Mouse (Mus musculus) cerebellum, adult (tissue): ENCODE data around the gene Eif2b1.
"Not testable (repeated sequence)": the region's sequence is repeated elsewhere in the genome, so short reads cannot be mapped to it uniquely, and the experiment has no call there.

Source experiments
- ATAC-seq: cut with Nextera tagmentation; 2 replicates; pipeline ENCODE4 v1.9.2; 2017; ENCODE audit warnings: mild to moderate bottlenecking, moderate library complexity, mixed read lengths; ENCODE audit not compliant: insufficient number of reproducible peaks, low FRiP score, low TSS enrichment

The Eif2b1 gene

DNA sequence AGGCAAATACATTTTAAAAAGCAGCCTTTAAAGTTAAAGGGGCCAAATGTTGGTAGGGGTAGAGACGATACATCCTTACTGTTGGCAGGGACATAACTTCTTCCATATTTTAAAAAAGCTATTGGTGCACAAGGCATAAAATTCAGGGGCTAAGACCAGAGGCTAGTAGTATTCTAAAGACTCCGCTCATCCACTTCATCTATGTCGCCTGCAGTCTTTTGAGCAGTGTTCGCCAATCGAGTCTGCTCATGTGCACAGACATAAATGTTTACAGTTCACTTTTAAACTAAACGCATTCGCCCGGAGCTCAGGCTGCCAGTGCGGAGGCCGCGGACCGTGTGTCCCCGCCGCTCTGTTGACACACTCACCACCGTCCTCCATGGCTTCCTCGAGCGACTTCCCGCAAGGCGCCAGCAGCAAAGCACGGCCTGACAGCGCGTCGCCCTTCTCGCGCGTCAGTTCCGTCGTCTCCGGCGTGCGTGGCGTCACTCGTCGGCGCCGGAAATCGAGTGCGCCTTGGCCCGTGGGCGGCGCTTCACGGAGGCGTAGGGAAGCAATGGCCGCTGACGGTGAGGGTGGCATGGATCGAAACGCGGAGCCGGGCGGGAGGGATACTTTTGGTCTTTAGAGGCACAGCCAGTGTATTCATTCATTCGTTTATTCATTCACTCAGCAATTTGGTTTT lies at the start of gene Eif2b1, which contains the start of gene Gtf2h3:
Gene Eif2b1 (minus strand): TSS at position 499 of the 685 bp plus-strand sequence.
Gene Gtf2h3 (plus strand): TSS at position 508 of the 685 bp plus-strand sequence.
- peak; percentile 90; the same call in 1 of the 2 replicates for ATAC-seq

DNA sequence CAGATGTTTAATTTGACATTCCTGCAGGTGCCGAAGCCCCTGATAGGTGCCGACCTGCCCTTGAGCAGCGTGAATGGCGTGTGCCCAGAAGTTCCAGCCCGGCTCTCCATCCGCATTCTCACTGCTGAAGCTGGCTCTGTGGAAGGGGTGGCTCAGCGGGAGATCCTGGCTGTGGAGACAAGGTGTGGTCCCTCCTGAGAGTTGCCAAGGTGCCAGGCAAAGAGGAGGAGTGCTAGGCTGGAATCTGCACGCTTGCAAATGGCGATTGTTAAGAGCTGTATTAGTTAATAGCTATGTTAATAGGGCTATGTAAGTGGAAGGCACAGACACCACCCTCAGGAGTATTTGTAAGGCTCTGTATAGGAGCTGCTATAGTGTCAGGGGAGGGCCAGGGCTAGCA lies 45.4 kb upstream of the Eif2b1 start:
- no peak for ATAC-seq

GRCm38 (mm10) chr5:124622890-124623289 lies 44.0 kb upstream of the Eif2b1 start:
- ATAC-seq, result no peak

GRCm38 (mm10) chr5:124621362-124621761 lies 42.4 kb upstream of the Eif2b1 start:
- ATAC-seq, result no peak

DNA sequence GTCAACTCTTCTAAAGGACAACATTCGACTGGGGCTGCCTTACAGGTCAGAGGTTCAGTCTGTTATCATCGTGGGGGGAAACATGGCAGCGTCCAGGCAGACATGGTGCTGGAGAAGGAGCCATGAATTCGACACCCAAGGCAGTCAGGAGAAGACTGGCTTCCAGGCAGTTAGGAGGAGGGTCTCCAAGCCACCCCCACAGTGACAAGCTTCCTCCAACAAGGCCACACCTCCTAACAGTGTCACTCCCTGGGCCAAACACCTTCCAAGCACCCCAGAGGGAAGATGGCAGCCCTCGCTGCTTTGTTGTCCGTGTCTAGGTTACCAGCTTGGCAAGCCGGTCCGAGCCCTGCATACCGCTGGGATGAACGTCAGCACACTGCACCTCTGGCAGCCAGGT lies 39.8 kb upstream of the Eif2b1 start:
- no peak for ATAC-seq

GRCm38 (mm10) chr5:124614709-124615108 lies 35.8 kb upstream of the Eif2b1 start:
- ATAC-seq, result no peak

GRCm38 (mm10) chr5:124610965-124611364 lies 32.0 kb upstream of the Eif2b1 start:
- no peak for ATAC-seq

DNA sequence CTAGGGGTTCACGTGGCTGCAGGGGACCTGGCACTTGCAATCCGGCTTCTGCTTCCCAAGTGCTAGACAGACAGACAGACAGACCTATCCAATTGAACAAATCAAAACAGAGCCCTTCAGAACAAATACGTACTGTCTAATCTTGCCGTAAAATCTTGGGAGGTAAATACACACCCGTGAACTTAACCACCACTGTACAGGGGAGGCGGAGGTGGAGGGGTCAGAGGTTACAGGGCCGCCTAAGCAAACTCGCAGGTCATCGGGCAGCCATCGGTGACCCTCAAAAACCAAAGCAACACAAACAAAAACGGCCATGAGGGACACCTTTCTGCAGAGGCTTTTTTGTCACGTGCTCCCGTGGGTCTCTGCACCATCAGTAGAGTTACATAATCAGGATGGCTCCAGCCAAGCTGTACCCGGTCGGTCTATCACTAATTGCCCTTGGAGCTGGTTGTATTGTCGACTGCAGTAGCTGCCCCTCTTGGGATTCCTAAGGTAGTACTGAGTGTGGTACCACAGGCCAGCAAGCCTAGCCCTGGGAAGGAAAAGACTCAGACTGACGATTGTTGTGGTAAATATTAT lies 26.2 kb upstream of the Eif2b1 start:
- ATAC-seq, result no peak

- ATAC-seq, result no peak
Observed at GRCm38 (mm10) chr5:124604296-124604695, 25.4 kb upstream of the Eif2b1 start.

- no peak for ATAC-seq
Observed at GRCm38 (mm10) chr5:124602349-124602748, 23.4 kb upstream of the Eif2b1 start.

- not testable (repeated sequence) for ATAC-seq
Observed at GRCm38 (mm10) chr5:124599726-124600125, 20.8 kb upstream of the Eif2b1 start.

DNA sequence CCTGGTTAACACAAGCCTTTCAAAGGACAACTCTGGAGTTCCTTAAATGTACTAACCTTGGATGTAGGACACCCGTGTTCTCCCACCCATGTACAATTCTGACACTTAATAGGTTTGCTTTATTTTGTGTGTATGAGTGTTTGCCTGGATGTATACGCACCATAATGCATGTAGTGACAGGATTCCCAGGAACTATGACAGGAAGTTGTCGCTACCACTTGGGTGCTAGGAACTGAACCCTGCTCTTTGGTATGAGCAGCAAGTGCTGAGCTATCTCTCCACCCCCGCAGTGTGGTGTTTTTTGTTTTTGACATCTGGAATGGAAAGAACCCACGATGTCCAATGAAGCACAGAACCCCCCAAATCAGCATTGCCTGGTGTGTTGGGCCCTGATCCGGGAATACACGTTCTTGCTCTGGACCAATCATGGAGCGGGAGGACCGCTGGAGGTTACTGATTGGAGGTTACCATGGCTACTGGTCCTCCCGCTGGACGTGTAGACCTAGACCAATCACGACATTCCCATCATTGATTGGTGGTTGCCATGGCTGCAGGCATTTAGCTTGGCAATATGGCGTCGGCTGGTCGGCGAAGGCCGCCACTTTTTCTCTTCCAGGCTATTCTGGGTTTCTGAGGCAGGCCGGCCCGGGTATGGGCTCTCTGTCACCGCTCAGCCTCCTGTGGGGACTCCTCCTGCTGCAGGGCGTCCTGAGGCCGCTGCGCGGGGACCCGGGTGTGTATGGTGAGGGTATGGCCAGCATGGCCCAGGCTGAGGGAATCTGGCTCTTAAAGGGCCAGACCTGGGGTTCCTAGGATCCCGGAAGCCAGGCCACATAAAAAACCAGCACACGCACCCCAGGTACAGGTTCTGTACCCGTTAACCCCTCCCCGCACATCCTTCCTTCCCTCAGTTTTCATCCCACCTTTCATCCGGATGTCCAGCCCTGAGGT lies 19.6 kb upstream of the Eif2b1 start:
- peak; percentile 100 for ATAC-seq

DNA sequence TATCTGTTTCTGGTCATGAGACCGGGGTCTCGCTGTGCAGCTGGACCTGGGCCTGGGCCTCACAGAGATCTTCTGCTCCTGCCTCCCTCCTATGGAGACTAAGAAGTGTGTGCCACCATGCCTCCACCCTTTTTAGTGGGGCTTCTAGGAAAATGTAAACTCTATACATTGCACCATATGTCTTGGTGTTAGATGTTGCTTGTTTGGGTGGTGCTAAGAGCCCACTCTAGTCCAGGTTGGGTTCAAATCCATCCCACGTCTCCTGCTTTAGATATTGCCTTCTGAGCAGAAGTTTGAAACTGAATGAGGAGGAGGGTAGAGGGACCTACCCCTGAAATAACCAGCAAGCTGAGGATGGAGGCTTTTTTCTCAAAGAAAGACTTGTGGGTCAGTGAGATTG lies 13.8 kb upstream of the Eif2b1 start:
- ATAC-seq, result no peak

DNA sequence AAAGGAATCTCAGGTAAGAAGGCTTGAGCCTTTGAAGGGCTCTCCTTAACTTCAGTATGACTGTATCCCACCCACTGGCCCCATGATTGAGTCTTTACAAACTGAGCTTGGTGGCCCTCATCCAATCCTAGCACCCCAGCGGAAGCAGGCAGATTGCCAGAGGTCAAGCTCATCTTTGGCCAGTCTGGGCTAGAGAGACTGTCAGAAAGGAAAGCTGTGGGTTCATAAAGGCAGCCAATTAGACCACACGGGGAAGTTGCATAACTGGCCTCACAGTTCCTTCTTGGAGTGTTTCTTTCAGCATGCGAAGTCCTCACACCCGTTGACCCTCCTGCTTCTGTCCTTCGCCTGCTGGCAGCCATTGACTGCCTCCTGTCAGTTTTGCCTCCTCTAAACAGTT lies 3.6 kb upstream of the Eif2b1 start:
- ATAC-seq, result no peak

GRCm38 (mm10) chr5:124575467-124575866 lies 3.5 kb downstream of the Eif2b1 start:
- no peak for ATAC-seq

GRCm38 (mm10) chr5:124571068-124571467 lies 7.9 kb downstream of the Eif2b1 start:
- peak; percentile 36; the same call in 1 of the 2 replicates for ATAC-seq

GRCm38 (mm10) chr5:124555145-124555544 lies 23.8 kb downstream of the Eif2b1 start:
- ATAC-seq, result no peak

DNA sequence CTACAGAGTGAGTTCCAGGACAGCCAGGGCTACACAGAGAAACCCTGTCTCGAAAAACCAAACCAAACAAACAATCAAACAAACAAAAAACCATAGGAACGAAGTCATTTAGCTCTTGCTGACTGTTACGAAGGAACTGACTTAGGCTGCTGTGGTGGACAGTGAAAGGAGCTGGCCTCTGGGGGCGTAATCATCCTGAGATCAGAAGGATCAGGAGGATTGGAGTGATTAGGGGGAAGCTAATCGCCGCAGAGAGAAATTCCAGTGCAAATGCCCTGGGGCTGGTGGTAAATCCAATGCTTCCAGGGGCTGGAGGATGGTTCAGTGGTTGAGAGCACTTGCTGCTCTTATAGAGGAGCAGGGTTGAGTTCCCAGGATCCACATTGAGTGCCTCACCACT lies 25.3 kb downstream of the Eif2b1 start:
- ATAC-seq, result no peak

- ATAC-seq, result peak; percentile 82; the same call in 1 of the 2 replicates
Observed at GRCm38 (mm10) chr5:124552558-124553307, 26.2 kb downstream of the Eif2b1 start, which contains the start of gene Ddx55. TSS of gene Ddx55 (plus strand) at chr5:124552864.

DNA sequence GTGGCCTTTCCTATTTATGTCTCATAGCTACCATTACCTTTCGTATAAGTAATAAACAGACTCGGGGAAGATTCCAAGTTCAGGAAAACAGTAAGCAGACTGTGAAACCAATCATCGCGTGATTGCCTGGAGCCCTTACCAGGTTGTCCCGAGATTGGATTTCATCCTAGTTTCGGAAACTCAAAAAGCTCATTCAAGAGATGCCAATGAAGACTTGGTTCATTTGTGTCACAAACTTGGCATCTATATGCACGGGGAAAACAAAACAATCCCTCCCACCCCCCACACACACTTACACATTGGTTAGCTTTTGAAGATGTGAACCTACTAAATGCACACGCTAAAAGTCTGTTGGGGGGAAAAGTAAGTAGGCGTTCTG lies 26.8 kb downstream of the Eif2b1 start:
- no peak for ATAC-seq
